Mouse (Mus musculus) hindbrain, postnatal 0 days (tissue): ENCODE measurements around the gene Ccnb3. TPM values are rescaled to one million over a fixed set of nuclear protein-coding genes. Genes with fewer than 3 reads are reported as not detected.
A peak's percentile ranks its signal among the peaks of the same experiment; 100 is the strongest.

Experiments
- ATAC-seq: fragments of 200-750 bp; cut with Nextera tagmentation; 2 replicates; pipeline ENCODE4 v1.8.0; 2017; ENCODE audit warnings: mild to moderate bottlenecking, moderate TSS enrichment, moderate library complexity
- DNase-seq: peaks from one replicate; pipeline ENCODE4 v3.0.0-alpha.2; 2015; ENCODE audit warnings: low spot score
- H3K27ac ChIP-seq: fragments of 300-500 bp; sonication (generic); 2 replicates; pipeline ENCODE4 v1.5.1; 2014; ENCODE audit warnings: mild to moderate bottlenecking
- H3K27me3 ChIP-seq: fragments of 300-500 bp; sonication (generic); 2 replicates; pipeline ENCODE4 v1.6.1; 2014; ENCODE audit warnings: low read length, mixed read lengths; ENCODE audit not compliant: insufficient read depth
- H3K36me3 ChIP-seq: fragments of 300-500 bp; sonication (generic); 2 replicates; pipeline ENCODE4 v1.6.1; 2014; ENCODE audit warnings: low read length, mixed read lengths; ENCODE audit not compliant: insufficient read depth
- H3K4me1 ChIP-seq: fragments of 300-500 bp; sonication (generic); 2 replicates; pipeline ENCODE4 v1.6.1; 2014; ENCODE audit warnings: antibody characterized with exemption, low read length, mixed read lengths; ENCODE audit not compliant: insufficient read depth
- H3K4me2 ChIP-seq: fragments of 300-500 bp; sonication (generic); 2 replicates; pipeline ENCODE4 v1.6.1; 2014; ENCODE audit warnings: low read depth, mild to moderate bottlenecking, low read length, moderate library complexity, mixed read lengths
- H3K4me3 ChIP-seq: fragments of 300-500 bp; sonication (generic); 2 replicates; pipeline ENCODE4 v1.5.1; 2014; ENCODE audit warnings: low read length
- H3K9ac ChIP-seq: fragments of 300-500 bp; sonication (generic); replicated peaks from 2 replicates; pipeline ENCODE4 v1.6.1; 2014; ENCODE audit warnings: mild to moderate bottlenecking, low read length, moderate library complexity, mixed read lengths
- H3K9me3 ChIP-seq: fragments of 300-500 bp; sonication (generic); 2 replicates; pipeline ENCODE4 v1.6.1; 2016; ENCODE audit warnings: low read length, mixed read lengths
- CTCF ChIP-seq: IDR thresholded peaks from 2 replicates; pipeline ENCODE4 v1.5.1; 2016; ENCODE audit warnings: antibody characterized with exemption, control low read depth, low read depth
- WGBS: fragments of 180-500 bp; shearing (Covaris S2); extraction: QIAGEN DNeasy Blood & Tissue Kit; methylation state at CpG from one replicate; pipeline ENCODE4 v1.1.7; 2014; 5-methylcytosine and 5-hydroxymethylcytosine counted together
- polyA plus RNA-seq: library from polyadenylated mRNA; unstranded; fragments of >200 nt; fragmentation: Nextera tagmentation; extraction: Ambion mirVana; gene quantifications from 2 replicates; pipeline ENCODE4 v1.2.1, GENCODE M21; 2015
- total RNA-seq: library from RNA; depleted of rRNA; stranded (reverse); fragments of >200 nt; gene quantifications from 2 replicates; pipeline ENCODE4 v1.2.3, GENCODE M21; 2014; rRNA removed

Ccnb3 gene
- total RNA-seq (not detected in 2 replicates), polyA plus RNA-seq (not detected in 2 replicates)

DNA sequence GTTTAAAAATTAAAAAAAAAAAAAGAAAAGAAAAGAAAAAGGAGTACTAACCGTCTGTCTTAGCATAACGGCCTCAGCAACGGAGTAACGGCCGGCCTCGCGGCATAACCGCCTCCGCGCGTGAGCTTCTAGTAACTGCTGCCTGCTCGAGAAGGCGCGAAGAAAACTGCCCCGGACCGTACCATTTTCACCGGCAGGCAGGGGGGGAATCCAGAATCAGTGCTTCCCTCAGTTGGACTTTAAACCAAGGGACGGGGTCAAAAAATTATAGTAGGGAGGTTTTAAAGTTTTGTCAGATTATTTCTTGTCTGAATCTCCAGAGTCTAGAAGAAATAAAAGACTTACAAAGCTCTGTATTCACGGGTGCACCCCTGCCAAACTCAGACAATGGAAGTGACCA is at the start of gene Ccnb3:
Ccnb3 (minus strand) TSS at position 101 of the 400 bp plus-strand sequence.
- no peaks in the 10 kb centered on the region for H3K36me3 ChIP-seq
- H3K27ac ChIP-seq, result no peak within 1 kb of the TSS
- H3K4me3 ChIP-seq, result no peak within 1 kb of the TSS
- no peak for DNase-seq
- 92% methylated on average over 19 of the region's 19 CpGs for whole genome bisulfite sequencing
- H3K9ac ChIP-seq, result no peak within 1 kb of the TSS
- no peaks in the 10 kb centered on the region for H3K9me3 ChIP-seq
- no peaks in the 10 kb centered on the region for H3K4me1 ChIP-seq
- no peak within 1 kb of the TSS for H3K4me2 ChIP-seq
- no peak for TF ChIP-seq CTCF
- ATAC-seq, result no peak
- no peaks in the 10 kb centered on the region for H3K27me3 ChIP-seq

DNA sequence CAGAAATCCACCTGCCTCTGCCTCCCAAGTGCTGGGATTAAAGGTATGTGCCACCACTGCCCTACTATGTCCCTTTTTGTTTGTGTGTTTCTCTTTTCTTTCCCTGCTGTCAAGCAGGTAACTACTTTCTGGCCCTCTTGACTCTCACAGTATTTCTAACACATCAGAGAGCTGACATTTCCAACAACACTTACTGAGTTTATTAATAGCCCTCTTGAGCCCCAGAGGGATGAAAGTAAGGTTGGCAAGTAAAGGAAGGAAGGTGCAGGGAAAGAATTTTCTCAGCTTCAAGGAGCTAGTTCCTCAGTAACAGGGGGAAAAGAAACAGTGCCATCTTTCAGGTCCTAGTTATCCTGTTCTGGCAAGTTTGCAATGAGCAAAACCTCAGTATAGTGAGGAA is 48.9 kb upstream of the Ccnb3 start:
- Histone ChIP-seq H3K4me2 (no peak overlapping the region), H3K4me3 (no peak overlapping the region), H3K4me1 (no peaks in the 10 kb centered on the region), H3K9me3 (no peaks in the 10 kb centered on the region), H3K36me3 (no peaks in the 10 kb centered on the region), H3K27me3 (no peaks in the 10 kb centered on the region), H3K9ac (no peak overlapping the region), H3K27ac (no peak overlapping the region)
- ATAC-seq (no peak), DNase-seq (no peak)
- no peak for TF ChIP-seq CTCF

DNA sequence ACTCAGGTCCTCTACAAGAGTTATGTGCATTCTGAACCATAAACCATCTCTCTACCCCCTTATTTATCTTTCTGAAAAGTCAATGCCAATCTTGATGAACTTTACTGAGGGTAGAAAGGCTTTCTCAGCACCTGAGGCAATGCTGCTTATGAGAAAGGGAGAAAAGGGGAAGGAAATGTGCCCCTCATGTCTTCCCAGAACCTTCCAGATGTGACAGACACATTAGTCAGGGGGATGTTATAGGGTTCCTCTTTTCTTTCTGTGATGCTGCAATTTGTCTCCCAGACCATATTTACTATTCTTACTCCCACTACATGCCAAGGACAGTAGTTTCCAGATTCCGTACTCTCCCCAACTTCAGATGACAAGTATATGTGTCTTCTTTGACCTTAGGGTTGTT is 44.5 kb upstream of the Ccnb3 start:
- no peaks in the 10 kb centered on the region for H3K9me3 ChIP-seq
- no peak for TF ChIP-seq CTCF
- no peak overlapping the region for H3K27ac ChIP-seq
- ATAC-seq (no peak), DNase-seq (no peak)
- WGBS, result 88% methylated on average over 1 of the region's 1 CpGs
- no peaks in the 10 kb centered on the region for H3K36me3 ChIP-seq
- H3K4me1 ChIP-seq, result no peaks in the 10 kb centered on the region
- H3K9ac ChIP-seq, result no peak overlapping the region
- no peak overlapping the region for H3K4me3 ChIP-seq
- no peak overlapping the region for H3K4me2 ChIP-seq
- no peaks in the 10 kb centered on the region for H3K27me3 ChIP-seq

DNA sequence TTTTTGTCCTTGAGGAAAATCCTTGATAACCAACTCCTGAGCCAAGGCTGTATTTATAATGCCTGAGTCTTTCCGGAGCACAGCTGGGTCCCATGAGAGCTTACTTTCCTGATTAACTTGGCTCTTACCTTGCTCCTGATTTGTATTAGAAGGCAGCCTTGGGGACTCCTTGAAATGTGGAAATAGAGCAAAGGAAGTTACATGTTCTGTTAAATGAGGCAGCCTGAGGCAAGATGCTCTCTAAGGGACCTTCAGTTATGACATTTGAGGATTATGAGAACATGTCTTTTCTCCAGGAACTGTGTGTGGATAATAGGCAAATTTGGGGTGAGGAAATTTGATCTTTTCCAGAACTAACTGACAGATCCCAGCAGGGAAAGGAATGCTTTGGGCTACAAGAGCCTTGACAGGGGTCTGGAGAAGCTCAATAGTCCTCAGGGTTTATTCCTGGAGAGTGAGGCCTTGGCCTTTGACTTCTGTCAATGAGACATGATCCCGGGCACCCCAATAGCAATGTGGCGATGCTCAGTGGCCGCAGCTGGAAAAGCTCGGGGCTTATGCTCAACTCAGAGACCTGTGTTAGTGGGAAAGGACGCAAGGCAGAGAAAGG is 38.5 kb upstream of the Ccnb3 start:
- peak; percentile 27 for DNase-seq
- TF ChIP-seq CTCF, result no peak
- 77% methylated on average over 6 of the region's 6 CpGs for whole genome bisulfite sequencing

DNA sequence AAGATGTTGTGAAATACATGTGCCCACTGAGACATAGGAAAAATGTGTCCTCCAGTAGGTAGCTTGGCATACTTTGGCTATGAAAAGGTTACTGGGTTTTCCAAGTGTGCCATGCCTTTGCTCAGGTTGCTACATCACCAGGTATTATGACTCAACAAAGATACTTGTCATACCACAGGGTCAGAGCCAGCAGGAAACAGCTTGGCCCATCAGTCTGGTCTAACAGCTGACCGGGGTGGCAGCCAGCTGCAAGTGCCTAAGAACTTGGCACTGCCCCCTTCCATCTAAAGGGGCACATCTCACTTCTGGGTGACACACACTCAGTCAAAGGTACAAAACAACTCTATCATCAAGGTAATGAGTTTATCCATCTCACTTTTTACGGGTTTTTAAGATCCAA is 26.6 kb upstream of the Ccnb3 start:
- 74% methylated on average over 2 of the region's 2 CpGs for WGBS
- TF ChIP-seq CTCF, result no peak
- no peaks in the 10 kb centered on the region for H3K9me3 ChIP-seq

More for the DNA sequence above, 38.5 kb upstream of the Ccnb3 start:
- Histone ChIP-seq H3K4me3 (no peak overlapping the region), H3K36me3 (no peaks in the 10 kb centered on the region), H3K9me3 (0 out of 2 replicates have a peak, but pooled peaks cover 2% of the 10 kb centered on the region), H3K4me2 (no peak overlapping the region), H3K27me3 (no peaks in the 10 kb centered on the region), H3K9ac (no peak overlapping the region), H3K4me1 (no peaks in the 10 kb centered on the region), H3K27ac (no peak overlapping the region)
- ATAC-seq, result no peak

DNA sequence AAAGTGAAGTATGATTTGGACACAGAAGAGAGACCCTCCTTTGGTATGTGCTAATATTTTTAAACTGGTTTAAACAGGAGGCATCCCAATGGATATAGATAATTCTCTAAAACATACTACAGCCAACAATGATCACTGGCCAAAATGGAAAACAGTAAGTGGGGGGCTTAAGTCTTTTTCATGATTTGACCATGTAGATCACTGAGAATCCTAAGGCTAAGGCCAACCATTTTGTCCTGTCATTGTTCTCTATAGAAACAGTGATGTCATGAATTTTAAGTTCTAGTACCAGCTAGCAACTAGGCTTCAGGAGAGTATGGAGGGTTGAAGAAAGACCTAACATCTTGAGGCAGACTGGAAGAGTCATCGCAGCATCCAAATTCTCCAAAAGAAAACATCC is 25.8 kb upstream of the Ccnb3 start, which contains the start of gene Akap4:
Akap4 (plus strand) TSS at position 301 of the 400 bp plus-strand sequence.
- DNase-seq (no peak), ATAC-seq (no peak)
- Histone ChIP-seq H3K36me3 (no peaks in the 10 kb centered on the region), H3K27ac (no peak within 1 kb of the TSS), H3K4me3 (no peak within 1 kb of the TSS), H3K4me1 (no peaks in the 10 kb centered on the region), H3K9ac (no peak within 1 kb of the TSS), H3K9me3 (no peaks in the 10 kb centered on the region), H3K4me2 (no peak within 1 kb of the TSS), H3K27me3 (no peaks in the 10 kb centered on the region)
- TF ChIP-seq CTCF, result no peak
- WGBS, result 94% methylated on average over 1 of the region's 1 CpGs

More for the DNA sequence above, 26.6 kb upstream of the Ccnb3 start:
- no peak for ATAC-seq
- H3K4me1 ChIP-seq, result no peaks in the 10 kb centered on the region
- H3K27me3 ChIP-seq, result no peaks in the 10 kb centered on the region
- H3K4me3 ChIP-seq, result no peak overlapping the region
- no peaks in the 10 kb centered on the region for H3K36me3 ChIP-seq
- no peak for DNase-seq
- no peak overlapping the region for H3K27ac ChIP-seq
- H3K4me2 ChIP-seq, result no peak overlapping the region
- no peak overlapping the region for H3K9ac ChIP-seq

DNA sequence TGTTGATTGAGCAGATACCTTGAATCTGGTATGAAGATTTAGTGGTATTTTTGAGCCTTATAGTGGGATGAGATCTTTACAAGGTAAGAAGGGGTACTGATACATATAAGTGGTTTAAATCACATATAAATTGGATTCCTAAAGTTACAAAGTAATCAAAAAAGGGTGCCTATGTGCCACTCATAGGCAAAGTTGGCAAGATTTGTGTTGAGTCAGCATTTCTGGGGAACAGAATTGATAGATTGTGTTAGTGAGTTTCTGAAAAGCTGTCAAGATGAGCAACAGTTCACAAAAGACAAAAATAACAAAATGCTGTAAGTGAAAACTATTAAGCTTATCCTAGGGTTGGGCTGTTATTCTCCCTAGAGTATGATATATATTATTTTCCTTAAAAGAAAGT is 22.7 kb upstream of the Ccnb3 start:
- no peaks in the 10 kb centered on the region for H3K27me3 ChIP-seq
- TF ChIP-seq CTCF, result no peak
- no peak for ATAC-seq
- H3K36me3 ChIP-seq, result no peaks in the 10 kb centered on the region
- no peak for DNase-seq
- no peaks in the 10 kb centered on the region for H3K9me3 ChIP-seq
- H3K4me1 ChIP-seq, result no peaks in the 10 kb centered on the region
- H3K4me3 ChIP-seq, result no peak overlapping the region
- H3K9ac ChIP-seq, result no peak overlapping the region
- no peak overlapping the region for H3K4me2 ChIP-seq
- no peak overlapping the region for H3K27ac ChIP-seq
